Mouse (Mus musculus) hindbrain, embryonic 16.5 days (tissue): ENCODE results near the gene Tmem230. TPM values are rescaled to one million over a fixed set of nuclear protein-coding genes. Genes with fewer than 3 reads are reported as not detected.

Experiments used
- ATAC-seq: fragments of 200-750 bp; cut with Nextera tagmentation; 2 replicates; pipeline ENCODE4 v1.8.0; 2017; ENCODE audit warnings: moderate TSS enrichment, moderate library complexity
- H3K27ac ChIP-seq: fragments of 300-500 bp; sonication (generic); 2 replicates; pipeline ENCODE4 v1.5.1; 2014; ENCODE audit warnings: low read depth, mild to moderate bottlenecking, control low read depth, low read length, moderate library complexity
- H3K27me3 ChIP-seq: fragments of 300-500 bp; sonication (generic); replicated peaks from 2 replicates; pipeline ENCODE4 v1.6.1; 2014; ENCODE audit warnings: low read length; ENCODE audit not compliant: control insufficient read depth, insufficient read depth
- H3K36me3 ChIP-seq: fragments of 300-500 bp; sonication (generic); 2 replicates; pipeline ENCODE4 v1.6.1; 2014; ENCODE audit warnings: mild to moderate bottlenecking, low read length, moderate library complexity, mixed read lengths; ENCODE audit not compliant: control insufficient read depth, insufficient read depth
- H3K4me1 ChIP-seq: fragments of 300-500 bp; sonication (generic); 2 replicates; pipeline ENCODE4 v1.6.1; 2014; ENCODE audit warnings: low read depth, low read length; ENCODE audit not compliant: control insufficient read depth, insufficient read depth
- H3K4me2 ChIP-seq: fragments of 300-500 bp; sonication (generic); 2 replicates; pipeline ENCODE4 v1.6.1; 2014; ENCODE audit warnings: mild to moderate bottlenecking, low read length, control low read depth, moderate library complexity
- H3K4me3 ChIP-seq: fragments of 300-500 bp; sonication (generic); 2 replicates; pipeline ENCODE4 v1.5.1; 2014; ENCODE audit warnings: mild to moderate bottlenecking, low read length, control low read depth, moderate library complexity
- H3K9ac ChIP-seq: fragments of 300-500 bp; sonication (generic); 2 replicates; pipeline ENCODE4 v1.6.1; 2014; ENCODE audit warnings: low read depth, mild to moderate bottlenecking, control low read depth, low read length, moderate library complexity
- H3K9me3 ChIP-seq: fragments of 300-500 bp; sonication (generic); 2 replicates; pipeline ENCODE4 v1.6.1; 2014; ENCODE audit warnings: mild to moderate bottlenecking, low read length, moderate library complexity; ENCODE audit not compliant: control insufficient read depth
- WGBS: fragments of 180-500 bp; shearing (Covaris S2); extraction: QIAGEN DNeasy Blood & Tissue Kit; methylation state at CpG from one replicate; pipeline ENCODE4 v1.1.7; 2014; 5-methylcytosine and 5-hydroxymethylcytosine counted together
- polyA plus RNA-seq: library from polyadenylated mRNA; unstranded; fragments of >200 nt; fragmentation: Nextera tagmentation; extraction: Ambion mirVana; gene quantifications from 2 replicates; pipeline ENCODE4 v1.2.1, GENCODE M21; 2015

The Tmem230 gene
- polyA plus RNA-seq, 1 experiment from 2014 or later: 48.0 TPM

DNA sequence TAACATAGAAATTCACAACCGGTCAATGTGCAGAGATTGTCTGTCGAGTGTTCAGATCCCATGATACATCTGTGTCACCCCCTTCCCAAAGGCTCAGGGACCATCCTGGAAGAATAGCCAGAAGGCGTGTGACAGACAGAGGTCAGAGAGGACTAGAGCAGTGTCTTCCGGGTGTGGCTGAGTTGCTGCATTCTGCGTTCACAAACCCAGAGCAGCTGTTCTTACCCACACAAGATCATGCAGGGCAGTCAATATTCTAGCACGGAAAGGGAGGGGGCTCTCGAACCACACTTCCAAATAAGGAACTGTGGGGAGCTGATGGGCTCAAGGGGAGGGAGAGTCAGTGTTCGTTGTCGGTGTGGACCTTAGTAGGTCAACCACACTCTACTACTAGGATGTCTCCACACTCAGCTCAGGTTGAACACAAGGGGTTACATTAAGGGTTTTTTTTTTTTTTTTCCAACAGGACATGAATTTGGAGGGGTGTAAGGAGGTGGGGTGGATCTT lies 36.7 kb downstream of the Tmem230 start:
- ATAC-seq: no peak
- WGBS: 90% methylated on average over 9 of the region's 9 CpGs
- H3K4me3 ChIP-seq: no peak overlapping the region
- no peaks in the 10 kb centered on the region for H3K27me3 ChIP-seq
- no peak overlapping the region for H3K9ac ChIP-seq
- H3K4me1 ChIP-seq: no peaks in the 10 kb centered on the region
- H3K9me3 ChIP-seq: no peaks in the 10 kb centered on the region
- H3K4me2 ChIP-seq: no peak overlapping the region
- no peak overlapping the region for H3K27ac ChIP-seq
- H3K36me3 ChIP-seq: no peaks in the 10 kb centered on the region

- no peak for ATAC-seq
- no peak overlapping the region for H3K9ac ChIP-seq
- H3K4me1 ChIP-seq: no peaks in the 10 kb centered on the region
- H3K4me3 ChIP-seq: no peak overlapping the region
- 88% methylated on average over 8 of the region's 8 CpGs for WGBS
- H3K9me3 ChIP-seq: no peaks in the 10 kb centered on the region
- no peaks in the 10 kb centered on the region for H3K27me3 ChIP-seq
- H3K36me3 ChIP-seq: no peaks in the 10 kb centered on the region
- H3K27ac ChIP-seq: no peak overlapping the region
- no peak overlapping the region for H3K4me2 ChIP-seq
These were observed 39.2 kb downstream of the Tmem230 start for GRCm38 (mm10) chr2:132208246-132208881.

DNA sequence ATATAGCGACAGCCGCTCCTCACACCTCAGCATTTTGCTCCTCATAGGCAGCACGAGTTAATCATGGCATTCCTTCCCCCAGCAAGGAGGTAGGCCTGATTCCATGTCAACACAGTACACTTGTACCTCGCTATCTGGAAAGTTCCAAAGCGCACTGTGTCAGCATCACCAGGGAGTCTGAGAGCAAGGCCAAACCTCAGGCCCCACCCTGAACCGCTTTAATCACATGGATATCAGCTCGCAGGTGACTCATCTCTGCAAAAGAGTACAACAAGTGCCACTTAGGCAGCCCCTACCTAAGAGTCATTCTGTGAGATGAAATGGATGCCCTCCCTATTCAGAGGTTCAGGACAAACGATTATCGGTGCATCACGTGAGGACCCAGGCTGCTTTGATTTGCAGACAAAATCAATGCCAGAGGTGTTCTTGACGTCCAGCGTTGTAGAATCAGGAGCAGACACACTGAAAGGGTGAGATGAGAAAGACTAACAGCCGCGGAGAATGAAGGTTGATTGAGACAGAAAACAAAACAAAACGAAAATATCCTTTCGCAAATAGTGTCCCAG lies 41.2 kb downstream of the Tmem230 start:
- H3K4me2 ChIP-seq: no peak overlapping the region
- H3K36me3 ChIP-seq: no peaks in the 10 kb centered on the region
- H3K4me1 ChIP-seq: no peaks in the 10 kb centered on the region
- H3K27ac ChIP-seq: no peak overlapping the region
- no peak overlapping the region for H3K4me3 ChIP-seq
- no peak overlapping the region for H3K9ac ChIP-seq
- no peaks in the 10 kb centered on the region for H3K27me3 ChIP-seq
- no peaks in the 10 kb centered on the region for H3K9me3 ChIP-seq
- ATAC-seq: no peak
- 92% methylated on average over 16 of the region's 16 CpGs for WGBS

- Histone ChIP-seq H3K27me3 (no peaks in the 10 kb centered on the region), H3K4me2 (no peak overlapping the region), H3K9me3 (no peaks in the 10 kb centered on the region), H3K4me3 (no peak overlapping the region), H3K27ac (no peak overlapping the region), H3K9ac (no peak overlapping the region), H3K36me3 (no peaks in the 10 kb centered on the region), H3K4me1 (no peaks in the 10 kb centered on the region)
- WGBS: 78% methylated on average over 4 of the region's 4 CpGs
- ATAC-seq: no peak
These were observed 42.1 kb downstream of the Tmem230 start for GRCm38 (mm10) chr2:132205549-132205948.

GRCm38 (mm10) chr2:132203773-132204172 lies 43.8 kb downstream of the Tmem230 start:
- Histone ChIP-seq H3K4me2 (no peak overlapping the region), H3K27me3 (no peaks in the 10 kb centered on the region), H3K9ac (no peak overlapping the region), H3K27ac (no peak overlapping the region), H3K36me3 (no peaks in the 10 kb centered on the region), H3K4me3 (no peak overlapping the region), H3K9me3 (no peaks in the 10 kb centered on the region), H3K4me1 (no peaks in the 10 kb centered on the region)
- 96% methylated on average over 3 of the region's 3 CpGs for WGBS
- no peak for ATAC-seq

GRCm38 (mm10) chr2:132203186-132203585 lies 44.4 kb downstream of the Tmem230 start:
- no peaks in the 10 kb centered on the region for H3K27me3 ChIP-seq
- ATAC-seq: no peak
- no peak overlapping the region for H3K4me2 ChIP-seq
- H3K27ac ChIP-seq: no peak overlapping the region
- no peak overlapping the region for H3K4me3 ChIP-seq
- 76% methylated on average over 3 of the region's 3 CpGs for WGBS
- H3K36me3 ChIP-seq: no peaks in the 10 kb centered on the region
- no peak overlapping the region for H3K9ac ChIP-seq
- no peaks in the 10 kb centered on the region for H3K4me1 ChIP-seq
- no peaks in the 10 kb centered on the region for H3K9me3 ChIP-seq

DNA sequence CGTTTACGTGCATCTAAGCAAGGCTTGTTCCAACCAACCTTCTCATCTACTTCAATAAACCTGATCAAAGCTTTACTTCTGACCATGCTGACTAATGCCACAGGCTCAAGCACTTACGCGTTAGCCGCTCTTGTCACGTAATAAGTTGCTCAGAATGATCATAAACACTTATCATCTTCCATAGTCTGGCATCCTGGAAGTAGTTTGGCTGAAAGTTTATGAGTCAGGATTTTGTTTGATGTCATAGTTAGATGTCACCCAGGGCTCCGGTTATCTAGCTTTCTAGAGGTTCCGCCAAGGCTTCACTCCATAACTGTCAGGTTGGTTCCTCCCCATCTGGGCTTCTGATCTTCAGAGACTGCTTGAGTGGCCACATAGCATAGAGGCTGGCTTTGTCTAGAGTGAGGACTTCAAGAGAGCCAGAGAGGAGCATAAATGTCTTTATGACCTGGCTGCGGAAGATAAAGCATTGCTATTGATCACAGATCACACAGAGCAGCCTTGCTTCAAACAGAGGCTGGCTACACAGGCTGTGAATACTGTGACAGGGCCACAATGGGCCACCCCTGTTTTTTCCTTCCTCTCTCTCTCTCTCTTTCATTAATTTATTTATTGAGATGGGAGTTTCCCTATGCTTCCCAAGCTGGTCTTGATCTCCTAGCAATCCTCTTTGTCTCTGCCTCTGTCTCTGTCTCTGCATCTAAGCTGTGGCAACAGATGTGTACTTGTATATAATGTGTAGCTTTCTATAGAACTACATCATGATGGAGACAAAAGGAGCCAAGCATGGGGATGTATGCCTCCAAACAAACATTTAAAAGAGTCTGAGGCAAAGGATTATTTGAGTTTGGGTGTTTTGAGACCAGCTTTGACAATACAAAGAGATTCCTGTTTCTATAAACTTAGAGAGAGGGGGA lies 49.3 kb downstream of the Tmem230 start:
- no peaks in the 10 kb centered on the region for H3K36me3 ChIP-seq
- no peaks in the 10 kb centered on the region for H3K9me3 ChIP-seq
- H3K4me3 ChIP-seq: no peak overlapping the region
- 80% methylated on average over 9 of the region's 9 CpGs for WGBS
- H3K9ac ChIP-seq: no peak overlapping the region
- no peak overlapping the region for H3K27ac ChIP-seq
- no peak overlapping the region for H3K4me2 ChIP-seq
- ATAC-seq: no peak
- no peaks in the 10 kb centered on the region for H3K27me3 ChIP-seq
- H3K4me1 ChIP-seq: no peaks in the 10 kb centered on the region

DNA sequence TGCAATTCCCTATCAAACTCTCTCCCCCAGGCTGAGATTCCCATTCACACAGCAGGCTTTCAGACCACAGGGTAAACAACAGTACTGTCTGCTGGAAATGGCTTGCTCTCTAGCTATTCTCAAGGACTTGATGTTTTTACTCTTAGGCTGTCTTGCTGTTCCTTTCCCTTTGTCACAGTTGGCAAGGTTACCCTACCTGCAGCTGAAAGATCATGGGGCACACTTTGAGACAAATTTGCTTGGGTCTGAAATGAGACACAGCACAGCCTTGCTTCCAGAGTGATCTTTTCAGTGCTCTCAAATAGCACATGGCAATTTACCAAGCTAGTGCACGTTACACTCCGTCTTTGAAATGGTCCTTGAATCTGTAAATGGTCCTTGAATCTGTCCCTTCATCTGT lies 52.0 kb downstream of the Tmem230 start:
- Histone ChIP-seq H3K9me3 (no peaks in the 10 kb centered on the region), H3K36me3 (no peaks in the 10 kb centered on the region), H3K27me3 (no peaks in the 10 kb centered on the region), H3K9ac (no peak overlapping the region), H3K4me3 (no peak overlapping the region), H3K4me2 (no peak overlapping the region), H3K4me1 (no peaks in the 10 kb centered on the region), H3K27ac (no peak overlapping the region)
- ATAC-seq: no peak
- WGBS: 69% methylated on average over 2 of the region's 2 CpGs

DNA sequence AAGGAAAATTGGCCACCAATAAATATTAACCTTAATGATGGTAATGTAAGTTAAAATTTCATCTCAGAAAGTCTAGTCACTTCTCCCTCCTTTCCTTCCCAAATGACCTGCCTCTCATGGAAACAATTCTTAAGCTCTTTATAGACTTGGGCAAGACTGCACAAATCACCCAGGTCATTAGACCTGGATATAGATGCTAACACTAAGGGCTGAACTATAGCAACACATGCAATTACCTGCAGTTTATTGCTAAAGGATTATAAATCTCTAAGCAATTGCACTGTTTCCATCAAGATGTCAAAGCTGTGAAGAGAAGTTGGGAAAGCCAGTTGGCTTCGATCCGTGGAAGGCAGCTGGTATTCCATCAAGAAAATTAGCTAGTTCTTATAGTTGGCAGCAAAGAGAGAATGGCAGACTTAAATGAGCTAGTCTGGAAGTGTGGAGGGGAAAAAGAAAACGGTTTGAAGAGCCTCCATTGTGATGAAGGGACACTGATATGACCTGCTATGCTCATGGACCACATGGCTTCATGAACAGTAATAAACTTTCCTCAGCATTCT lies 56.9 kb downstream of the Tmem230 start:
- no peak overlapping the region for H3K9ac ChIP-seq
- H3K27me3 ChIP-seq: no peaks in the 10 kb centered on the region
- no peaks in the 10 kb centered on the region for H3K36me3 ChIP-seq
- 83% methylated on average over 3 of the region's 3 CpGs for WGBS
- H3K4me3 ChIP-seq: no peak overlapping the region
- no peaks in the 10 kb centered on the region for H3K4me1 ChIP-seq
- no peak overlapping the region for H3K27ac ChIP-seq
- H3K4me2 ChIP-seq: no peak overlapping the region
- ATAC-seq: no peak
- no peaks in the 10 kb centered on the region for H3K9me3 ChIP-seq
